Mouse (Mus musculus): Measurements from ENCODE around the gene Psmc5. TPM values are rescaled to one million over a fixed set of nuclear protein-coding genes. Genes with fewer than 3 reads are reported as not detected.

The Psmc5 gene
- polyA plus RNA-seq, 1 experiment from 2014 or later, result 380 TPM

GRCm38 (mm10) chr11:106265570-106265969 is 9.6 kb downstream of the Psmc5 start:
- no peaks in the 10 kb centered on the region for H3K9me3 ChIP-seq (ENCODE audit: control insufficient read depth, low read length)
- DNase-seq (ENCODE audit: low spot score) (no peak), ATAC-seq (ENCODE audit: insufficient number of reproducible peaks, low FRiP score, low TSS enrichment, low read depth) (no peak)
- no peak overlapping the region for H3K4me2 ChIP-seq (ENCODE audit: low read depth, severe bottlenecking)
- 96% methylated on average over 4 of the region's 4 CpGs for WGBS
- H3K9ac ChIP-seq (ENCODE audit: low read length), result no peak overlapping the region
- H3K27me3 ChIP-seq (ENCODE audit: control insufficient read depth, insufficient read depth, low read length), result no peaks in the 10 kb centered on the region
- no peak overlapping the region for H3K27ac ChIP-seq (replicated peaks; ENCODE audit: low read depth, low read length)
- peaks cover 51% of the 10 kb centered on the region for H3K36me3 ChIP-seq (ENCODE audit: control insufficient read depth, insufficient read depth, low read length)
- H3K4me3 ChIP-seq (ENCODE audit: low read depth, low read length), result no peak overlapping the region
- H3K4me1 ChIP-seq (ENCODE audit: control insufficient read depth, insufficient read depth, low read length), result peaks cover 26% of the 10 kb centered on the region

- H3K27ac ChIP-seq (replicated peaks; ENCODE audit: low read depth, low read length), result no peak overlapping the region
- ATAC-seq (ENCODE audit: insufficient number of reproducible peaks, low FRiP score, low TSS enrichment, low read depth) (no peak), DNase-seq (ENCODE audit: low spot score) (no peak)
- peaks cover 31% of the 10 kb centered on the region for H3K4me1 ChIP-seq (ENCODE audit: control insufficient read depth, insufficient read depth, low read length)
- no peaks in the 10 kb centered on the region for H3K9me3 ChIP-seq (ENCODE audit: control insufficient read depth, low read length)
- no peak overlapping the region for H3K4me2 ChIP-seq (ENCODE audit: low read depth, severe bottlenecking)
- H3K4me3 ChIP-seq (ENCODE audit: low read depth, low read length), result no peak overlapping the region
- peaks cover 45% of the 10 kb centered on the region for H3K36me3 ChIP-seq (ENCODE audit: control insufficient read depth, insufficient read depth, low read length)
- 94% methylated on average over 10 of the region's 10 CpGs for WGBS
- no peak overlapping the region for H3K9ac ChIP-seq (ENCODE audit: low read length)
- H3K27me3 ChIP-seq (ENCODE audit: control insufficient read depth, insufficient read depth, low read length), result no peaks in the 10 kb centered on the region
These were observed 10.5 kb downstream of the Psmc5 start for GRCm38 (mm10) chr11:106266431-106266830.

GRCm38 (mm10) chr11:106267311-106267852 is 11.4 kb downstream of the Psmc5 start:
- peak; percentile 58 for DNase-seq (ENCODE audit: low spot score)
- H3K9ac ChIP-seq (ENCODE audit: low read length), result no peak overlapping the region
- H3K4me2 ChIP-seq (ENCODE audit: low read depth, severe bottlenecking), result peak overlapping the region; percentile 34
- H3K36me3 ChIP-seq (ENCODE audit: control insufficient read depth, insufficient read depth, low read length), result peaks cover 40% of the 10 kb centered on the region
- H3K27ac ChIP-seq (replicated peaks; ENCODE audit: low read depth, low read length), result 0 out of 2 replicates have a peak overlapping the region, but pooled peaks have one; percentile 43
- peaks cover 34% of the 10 kb centered on the region for H3K4me1 ChIP-seq (ENCODE audit: control insufficient read depth, insufficient read depth, low read length)
- WGBS, result 54% methylated on average over 15 of the region's 15 CpGs
- H3K4me3 ChIP-seq (ENCODE audit: low read depth, low read length), result no peak overlapping the region
- no peaks in the 10 kb centered on the region for H3K9me3 ChIP-seq (ENCODE audit: control insufficient read depth, low read length)
- H3K27me3 ChIP-seq (ENCODE audit: control insufficient read depth, insufficient read depth, low read length), result no peaks in the 10 kb centered on the region
- ATAC-seq (ENCODE audit: insufficient number of reproducible peaks, low FRiP score, low TSS enrichment, low read depth), result no peak

- ATAC-seq (ENCODE audit: insufficient number of reproducible peaks, low FRiP score, low TSS enrichment, low read depth), result no peak
- peaks cover 34% of the 10 kb centered on the region for H3K4me1 ChIP-seq (ENCODE audit: control insufficient read depth, insufficient read depth, low read length)
These were observed 11.9 kb downstream of the Psmc5 start for GRCm38 (mm10) chr11:106267871-106268270.

GRCm38 (mm10) chr11:106268326-106269059 is 12.5 kb downstream of the Psmc5 start:
- H3K4me1 ChIP-seq (ENCODE audit: control insufficient read depth, insufficient read depth, low read length), result peaks cover 36% of the 10 kb centered on the region
- 9% methylated on average over 8 of the region's 8 CpGs for WGBS

More at GRCm38 (mm10) chr11:106267871-106268270, 11.9 kb downstream of the Psmc5 start:
- H3K9me3 ChIP-seq (ENCODE audit: control insufficient read depth, low read length), result no peaks in the 10 kb centered on the region
- H3K27ac ChIP-seq (replicated peaks; ENCODE audit: low read depth, low read length), result peak overlapping the region; percentile 43
- no peak overlapping the region; the same call in none of the 2 replicates for H3K4me2 ChIP-seq (ENCODE audit: low read depth, severe bottlenecking)
- WGBS, result 42% methylated on average over 5 of the region's 5 CpGs
- no peaks in the 10 kb centered on the region for H3K27me3 ChIP-seq (ENCODE audit: control insufficient read depth, insufficient read depth, low read length)
- peaks cover 35% of the 10 kb centered on the region for H3K36me3 ChIP-seq (ENCODE audit: control insufficient read depth, insufficient read depth, low read length)
- peak; percentile 44 for DNase-seq (ENCODE audit: low spot score)
- no peak overlapping the region for H3K9ac ChIP-seq (ENCODE audit: low read length)
- no peak overlapping the region for H3K4me3 ChIP-seq (ENCODE audit: low read depth, low read length)

GRCm38 (mm10) chr11:106269060-106269431 is 13.1 kb downstream of the Psmc5 start:
- Histone ChIP-seq H3K27me3 (ENCODE audit: control insufficient read depth, insufficient read depth, low read length) (no peaks in the 10 kb centered on the region), H3K4me1 (ENCODE audit: control insufficient read depth, insufficient read depth, low read length) (peaks cover 36% of the 10 kb centered on the region), H3K4me3 (ENCODE audit: low read depth, low read length) (no peak overlapping the region), H3K36me3 (ENCODE audit: control insufficient read depth, insufficient read depth, low read length) (peaks cover 25% of the 10 kb centered on the region), H3K9me3 (ENCODE audit: control insufficient read depth, low read length) (no peaks in the 10 kb centered on the region), H3K27ac (replicated peaks; ENCODE audit: low read depth, low read length) (peak overlapping the region; percentile 84), H3K4me2 (ENCODE audit: low read depth, severe bottlenecking) (peak overlapping the region; percentile 28), H3K9ac (ENCODE audit: low read length) (0 out of 2 replicates have a peak overlapping the region, but pooled peaks have one; percentile 32)
- no peak for ATAC-seq (ENCODE audit: insufficient number of reproducible peaks, low FRiP score, low TSS enrichment, low read depth)
- peak; percentile 65 for DNase-seq (ENCODE audit: low spot score)
- 6% methylated on average over 3 of the region's 3 CpGs for WGBS

More at GRCm38 (mm10) chr11:106268326-106269059, 12.5 kb downstream of the Psmc5 start:
- ATAC-seq (ENCODE audit: insufficient number of reproducible peaks, low FRiP score, low TSS enrichment, low read depth) (no peak), DNase-seq (ENCODE audit: low spot score) (peak; percentile 63)
- H3K27ac ChIP-seq (replicated peaks; ENCODE audit: low read depth, low read length), result peak overlapping the region; percentile 84
- peak overlapping the region; percentile 28 for H3K4me2 ChIP-seq (ENCODE audit: low read depth, severe bottlenecking)
- no peaks in the 10 kb centered on the region for H3K27me3 ChIP-seq (ENCODE audit: control insufficient read depth, insufficient read depth, low read length)
- H3K9ac ChIP-seq (ENCODE audit: low read length), result 0 out of 2 replicates have a peak overlapping the region, but pooled peaks have one; percentile 32
- H3K9me3 ChIP-seq (ENCODE audit: control insufficient read depth, low read length), result no peaks in the 10 kb centered on the region
- no peak overlapping the region for H3K4me3 ChIP-seq (ENCODE audit: low read depth, low read length)
- peaks cover 30% of the 10 kb centered on the region for H3K36me3 ChIP-seq (ENCODE audit: control insufficient read depth, insufficient read depth, low read length)

GRCm38 (mm10) chr11:106271131-106271793 is 15.3 kb downstream of the Psmc5 start:
- Histone ChIP-seq H3K27me3 (ENCODE audit: control insufficient read depth, insufficient read depth, low read length) (no peaks in the 10 kb centered on the region), H3K36me3 (ENCODE audit: control insufficient read depth, insufficient read depth, low read length) (peaks cover 5% of the 10 kb centered on the region; the same call in 1 of the 2 replicates), H3K9ac (ENCODE audit: low read length) (peak overlapping the region; percentile 96), H3K27ac (replicated peaks; ENCODE audit: low read depth, low read length) (no peak overlapping the region; the same call in 1 of the 2 replicates), H3K4me3 (ENCODE audit: low read depth, low read length) (peak overlapping the region; percentile 99), H3K4me2 (ENCODE audit: low read depth, severe bottlenecking) (peak overlapping the region; percentile 63), H3K4me1 (ENCODE audit: control insufficient read depth, insufficient read depth, low read length) (peaks cover 40% of the 10 kb centered on the region), H3K9me3 (ENCODE audit: control insufficient read depth, low read length) (no peaks in the 10 kb centered on the region)
- 32% methylated on average over 5 of the region's 5 CpGs for WGBS
- peak; percentile 33 for DNase-seq (ENCODE audit: low spot score)
- no peak for ATAC-seq (ENCODE audit: insufficient number of reproducible peaks, low FRiP score, low TSS enrichment, low read depth)
